Mouse (Mus musculus): ENCODE measurements around the gene Zfyve19.

The Zfyve19 gene

DNA sequence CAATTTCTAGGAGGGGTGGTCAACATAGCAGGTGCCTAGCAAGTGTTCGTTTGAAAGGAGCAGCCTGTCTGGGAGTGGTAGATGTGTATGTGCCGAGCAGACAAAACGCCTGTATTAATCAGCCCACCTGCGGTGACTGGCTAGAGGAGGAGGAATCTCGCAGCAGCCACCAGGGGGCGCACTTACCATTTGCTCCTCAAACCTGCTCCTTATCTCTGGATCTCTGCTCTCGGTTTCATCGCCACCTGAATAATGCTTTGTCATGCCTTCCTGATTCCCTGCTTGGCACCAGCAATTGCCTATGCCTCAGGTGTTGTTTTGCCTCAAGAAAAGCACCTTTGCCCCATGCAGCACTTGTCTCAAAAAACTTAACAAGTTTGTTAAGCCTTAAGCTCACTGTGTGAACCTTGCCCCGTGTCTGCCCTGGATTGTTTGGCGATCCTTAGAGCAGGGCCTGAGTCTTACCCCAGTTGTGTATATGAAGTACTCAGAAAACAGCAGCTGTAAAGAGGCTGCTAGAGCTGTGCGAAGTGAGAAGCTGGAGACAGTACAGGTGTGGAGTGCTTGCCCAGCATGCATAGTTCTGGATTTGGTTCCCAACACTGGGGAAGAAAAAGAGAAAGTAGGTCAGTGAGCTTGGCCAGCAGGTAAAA is 42.5 kb downstream of the Zfyve19 start:
- DNase-seq (ENCODE audit: low spot score) = peak; percentile 75

DNA sequence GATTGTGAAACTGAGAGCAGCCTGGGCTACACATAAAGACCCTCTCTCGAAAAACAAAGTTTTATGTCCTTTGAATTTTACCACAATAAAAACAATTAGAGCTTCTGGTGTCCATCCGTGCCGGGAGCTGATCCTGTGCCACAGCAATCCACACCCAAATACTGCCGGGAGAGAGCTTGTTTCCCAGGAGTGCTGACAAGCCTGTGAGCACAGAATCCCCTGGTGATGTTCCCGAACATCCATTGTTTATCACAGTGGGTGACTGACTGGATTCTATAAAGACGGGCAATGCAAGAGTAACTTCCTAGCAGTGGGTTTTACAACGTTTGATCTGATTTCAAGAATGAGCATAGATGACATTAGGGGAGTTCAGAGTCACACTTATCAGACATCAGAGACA is 46.6 kb downstream of the Zfyve19 start:
- no peak for DNase-seq (ENCODE audit: low spot score)

DNA sequence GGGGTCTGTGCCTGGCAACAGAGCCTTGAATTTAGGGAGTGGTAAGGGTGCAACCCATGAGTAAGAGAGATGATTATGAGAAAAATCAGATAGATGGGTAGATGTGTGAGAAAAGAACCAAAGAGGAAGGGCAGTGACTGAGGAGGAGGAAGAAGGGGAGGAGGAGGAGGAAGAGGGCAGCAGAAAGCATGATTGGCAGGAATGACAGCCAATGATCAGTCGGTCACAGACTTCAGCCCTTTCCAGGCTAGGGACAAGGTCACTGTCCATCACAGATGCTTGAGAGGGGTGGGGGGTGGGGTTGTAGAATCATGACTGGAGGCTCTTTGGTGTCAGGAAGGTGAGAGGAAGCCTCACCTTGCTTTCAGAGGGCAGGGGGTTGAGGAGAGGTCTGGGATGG is 52.1 kb downstream of the Zfyve19 start:
- DNase-seq (ENCODE audit: low spot score) = no peak

DNA sequence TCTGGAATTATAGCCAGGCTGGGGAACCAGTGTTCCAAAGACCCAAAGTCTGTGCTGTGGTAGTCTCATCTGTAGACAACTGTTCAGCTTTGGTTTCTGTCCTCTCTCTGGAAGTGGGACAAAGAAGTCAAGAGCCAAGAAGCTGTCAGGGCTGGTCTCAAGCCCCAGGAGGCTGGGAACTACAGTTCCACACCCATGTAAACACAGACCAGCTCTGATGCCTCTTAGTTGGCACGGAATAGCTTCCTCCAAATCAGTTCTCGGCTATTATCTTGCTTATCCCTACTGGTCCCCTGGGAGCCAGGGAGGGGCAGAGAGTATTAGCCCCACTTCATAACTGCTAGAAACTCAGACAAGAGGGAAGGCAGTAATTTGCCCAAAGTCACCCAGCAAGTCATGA is 52.9 kb downstream of the Zfyve19 start:
- DNase-seq (ENCODE audit: low spot score) = no peak

DNA sequence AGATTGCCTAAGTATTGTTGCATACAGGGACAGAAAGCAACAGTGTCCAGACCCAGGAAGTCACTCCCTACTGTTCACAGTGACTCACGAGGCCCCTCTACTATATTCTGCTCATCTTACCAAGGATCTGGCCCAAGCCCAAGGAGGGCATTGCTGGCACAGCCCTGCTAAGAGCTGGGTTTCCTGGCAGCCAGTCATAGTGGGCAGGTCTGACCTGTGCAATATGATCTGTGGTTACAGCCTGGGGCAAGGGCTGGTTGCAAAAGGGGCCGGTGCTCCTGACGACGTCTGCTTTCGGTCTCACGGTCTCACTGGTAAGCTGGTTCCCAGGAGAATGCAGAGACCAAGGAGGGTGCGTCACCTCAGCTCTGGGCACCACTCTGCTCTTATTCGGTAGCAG is 54.6 kb downstream of the Zfyve19 start:
- no peak for DNase-seq (ENCODE audit: low spot score)

DNA sequence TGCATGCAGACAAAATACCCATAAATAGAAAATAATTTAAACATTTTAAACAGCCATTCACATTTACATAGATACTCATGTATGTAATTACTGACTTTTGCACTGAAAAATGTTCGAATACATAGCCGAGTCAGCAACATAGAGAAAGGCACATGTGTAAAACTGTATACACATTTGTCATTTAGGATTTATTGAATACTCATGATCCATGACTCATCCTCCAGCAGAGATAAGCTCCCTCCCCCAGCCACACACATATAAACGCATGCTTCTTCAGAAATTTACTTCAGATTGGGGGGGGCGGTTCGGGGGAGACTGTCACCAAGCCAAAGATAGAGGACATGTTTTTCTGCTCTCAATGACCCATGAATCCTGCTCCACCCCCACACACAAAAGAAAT is 55.4 kb downstream of the Zfyve19 start:
- no peak for DNase-seq (ENCODE audit: low spot score)

All from urinary bladder, postnatal 10 days (tissue).